Mouse (Mus musculus) brain, embryonic 14.5 days (tissue): Measurements from ENCODE around the gene Snai1.

Source experiments
- CTCF ChIP-seq: fragments of 200-500 bp; IDR thresholded peaks from 2 replicates; pipeline ENCODE4 v1.5.1; 2012; ENCODE audit warnings: inconsistent platforms, mild to moderate bottlenecking, moderate library complexity, borderline replicate concordance; ENCODE audit not compliant: insufficient read depth, insufficient read length; ENCODE audit errors: extremely low read depth
- POLR2A ChIP-seq: fragments of 200-500 bp; IDR thresholded peaks from 2 replicates; pipeline ENCODE4 v1.6.1; 2012; ENCODE audit warnings: mild to moderate bottlenecking, inconsistent platforms, borderline replicate concordance; ENCODE audit not compliant: poor library complexity, insufficient read depth, insufficient read length, severe bottlenecking; ENCODE audit errors: extremely low read depth

GRCm38 (mm10) chr2:167541324-167541723, 3.3 kb downstream of the Snai1 start:
- no peak for TF ChIP-seq CTCF
- no peak for TF ChIP-seq POLR2A
